Mouse (Mus musculus): ENCODE data around the gene Kxd1. TPM values are rescaled to one million over a fixed set of nuclear protein-coding genes. Genes with fewer than 3 reads are reported as not detected.
A peak's percentile ranks its signal among the peaks of the same experiment; 100 is the strongest.

The Kxd1 gene
- total RNA-seq, 2 experiments from 2014 or later, result 70.4 to 83.9 TPM

GRCm38 (mm10) chr8:70560564-70560963 lies 32.8 kb upstream of the Kxd1 start:
- intact Hi-C loops (cut with DNase I), result loop anchor here (2.0 kb wide), 1 partner anchor 24 kb away; no protein-coding TSS in a partner anchor
- no peak for TF ChIP-seq CTCF (IDR thresholded peaks at IDR 0.05)
- no peak for DNase-seq
- Histone ChIP-seq H3K27ac (peak overlapping the region; percentile 88), H3K4me3 (peak overlapping the region; percentile 17; the same call in 1 of the 2 replicates)

- no peak overlapping the region; the same call in 1 of the 2 replicates for H3K4me3 ChIP-seq
- H3K27ac ChIP-seq, result peak overlapping the region; percentile 88
- DNase-seq, result peak; percentile 75
- intact Hi-C loops (cut with DNase I), result loop anchor here (2.0 kb wide), 1 partner anchor 25 kb away; no protein-coding TSS in a partner anchor
- peak; percentile 72 for TF ChIP-seq CTCF (IDR thresholded peaks at IDR 0.05)
These were observed 32.3 kb upstream of the Kxd1 start for GRCm38 (mm10) chr8:70560096-70560495.

- TF ChIP-seq CTCF (IDR thresholded peaks at IDR 0.05), result peak; percentile 39; the same call in 1 of the 2 replicates
- no peak overlapping the region for H3K4me3 ChIP-seq
- no peak for DNase-seq
- H3K27ac ChIP-seq, result peak overlapping the region; percentile 88
- intact Hi-C loops (cut with DNase I), result no loop called here
These were observed 31.2 kb upstream of the Kxd1 start for GRCm38 (mm10) chr8:70558983-70559382.

DNA sequence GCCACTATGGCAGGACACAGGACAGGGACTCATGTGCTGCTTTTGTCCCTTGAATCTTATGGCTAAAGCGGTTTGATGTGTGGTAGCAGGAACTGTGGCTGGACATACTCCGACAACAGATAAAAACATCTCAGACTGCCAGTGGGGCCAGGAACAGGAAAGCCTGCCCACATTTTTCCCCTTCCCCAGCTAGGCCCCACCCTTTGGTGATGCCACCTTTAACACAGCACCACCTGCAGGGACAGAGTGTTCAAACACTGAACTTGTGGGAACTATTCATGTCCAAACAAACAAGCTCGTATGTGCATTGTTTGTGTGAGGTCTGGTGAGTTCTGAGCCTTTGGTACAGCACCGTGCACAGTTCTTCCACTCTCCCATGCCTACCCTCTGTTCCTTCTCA lies 30.6 kb upstream of the Kxd1 start:
- intact Hi-C loops (cut with DNase I), result no loop called here
- DNase-seq, result no peak
- Histone ChIP-seq H3K27ac (peak overlapping the region; percentile 88), H3K4me3 (no peak overlapping the region)
- peak; percentile 36 for TF ChIP-seq CTCF (IDR thresholded peaks at IDR 0.05)

DNA sequence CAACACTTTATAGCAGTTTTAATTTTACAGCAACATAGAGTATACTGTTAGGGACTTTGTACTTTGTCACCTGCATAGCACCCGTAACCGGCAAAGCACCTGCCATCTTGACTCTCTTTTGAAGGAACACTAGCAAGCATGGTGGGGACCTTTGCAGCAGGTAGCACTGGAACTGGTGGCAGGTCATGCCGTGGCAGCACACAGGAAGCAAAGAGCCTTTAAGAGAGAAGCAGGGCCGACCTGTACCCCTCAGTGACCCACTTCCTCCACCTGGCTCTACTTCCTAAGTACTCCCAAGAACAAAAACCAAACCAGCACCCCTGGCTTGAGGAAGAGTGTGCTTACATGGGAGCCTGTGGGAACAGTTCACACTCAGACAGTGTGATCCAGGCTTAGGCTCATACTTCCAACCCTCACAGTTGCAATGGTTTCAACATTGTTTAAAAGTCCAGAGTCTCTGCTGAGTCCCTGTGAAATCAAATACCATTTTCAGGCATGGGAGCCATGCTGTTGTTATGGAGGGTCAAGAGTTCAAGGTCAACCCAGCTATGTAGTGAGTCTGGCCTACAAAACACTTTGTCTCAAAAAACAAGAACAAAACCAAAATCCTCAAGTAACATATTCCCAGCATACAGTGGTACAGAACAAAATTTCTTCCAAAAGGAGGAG lies 27.5 kb upstream of the Kxd1 start:
- intact Hi-C loops (cut with DNase I), result no loop called here
- no peak for TF ChIP-seq CTCF (IDR thresholded peaks at IDR 0.05)
- H3K4me3 ChIP-seq, result no peak overlapping the region
- DNase-seq, result no peak
- peak overlapping the region; percentile 94 for H3K27ac ChIP-seq

DNA sequence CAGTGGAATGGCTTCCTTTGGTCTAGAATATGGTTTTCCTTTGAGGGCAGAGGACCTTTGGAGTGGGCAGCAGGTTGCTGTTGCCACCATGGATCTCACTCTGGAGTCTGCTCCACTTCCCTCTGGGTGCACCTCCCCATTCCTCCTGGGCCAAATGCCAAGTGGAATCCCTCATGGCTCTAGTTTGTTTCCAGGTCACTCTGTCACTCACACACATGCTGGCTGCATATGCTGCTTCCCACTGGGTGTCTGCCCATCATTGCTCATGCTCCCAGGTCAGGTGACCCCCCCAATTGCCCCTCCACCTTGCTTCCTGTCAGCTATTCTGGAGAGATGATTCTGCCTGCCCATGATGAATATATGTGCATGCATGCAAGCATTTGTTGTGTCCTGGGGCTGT lies 26.0 kb upstream of the Kxd1 start:
- no peak for TF ChIP-seq CTCF (IDR thresholded peaks at IDR 0.05)
- H3K27ac ChIP-seq, result peak overlapping the region; percentile 94
- intact Hi-C loops (cut with DNase I), result loop anchor here (5.0 kb wide), 1 partner anchor 34 kb away; no protein-coding TSS in a partner anchor
- peak; percentile 84 for DNase-seq
- H3K4me3 ChIP-seq, result no peak overlapping the region; the same call in 1 of the 2 replicates

- TF ChIP-seq CTCF (IDR thresholded peaks at IDR 0.05), result no peak
- DNase-seq, result no peak
- Histone ChIP-seq H3K4me3 (no peak overlapping the region), H3K27ac (peak overlapping the region; percentile 94)
- intact Hi-C loops (cut with DNase I), result loop anchor here (5.0 kb wide), 1 partner anchor 34 kb away; no protein-coding TSS in a partner anchor
These were observed 25.1 kb upstream of the Kxd1 start for GRCm38 (mm10) chr8:70552836-70553235.

- peak overlapping the region; percentile 45 for H3K4me3 ChIP-seq
- peak; percentile 66 for DNase-seq
- TF ChIP-seq CTCF (IDR thresholded peaks at IDR 0.05), result no peak
- intact Hi-C loops (cut with DNase I), result loop anchor here (5.0 kb wide), 1 partner anchor 36 kb away; no protein-coding TSS in a partner anchor
- peak overlapping the region; percentile 94 for H3K27ac ChIP-seq
These were observed 23.9 kb upstream of the Kxd1 start for GRCm38 (mm10) chr8:70551558-70552161.

DNA sequence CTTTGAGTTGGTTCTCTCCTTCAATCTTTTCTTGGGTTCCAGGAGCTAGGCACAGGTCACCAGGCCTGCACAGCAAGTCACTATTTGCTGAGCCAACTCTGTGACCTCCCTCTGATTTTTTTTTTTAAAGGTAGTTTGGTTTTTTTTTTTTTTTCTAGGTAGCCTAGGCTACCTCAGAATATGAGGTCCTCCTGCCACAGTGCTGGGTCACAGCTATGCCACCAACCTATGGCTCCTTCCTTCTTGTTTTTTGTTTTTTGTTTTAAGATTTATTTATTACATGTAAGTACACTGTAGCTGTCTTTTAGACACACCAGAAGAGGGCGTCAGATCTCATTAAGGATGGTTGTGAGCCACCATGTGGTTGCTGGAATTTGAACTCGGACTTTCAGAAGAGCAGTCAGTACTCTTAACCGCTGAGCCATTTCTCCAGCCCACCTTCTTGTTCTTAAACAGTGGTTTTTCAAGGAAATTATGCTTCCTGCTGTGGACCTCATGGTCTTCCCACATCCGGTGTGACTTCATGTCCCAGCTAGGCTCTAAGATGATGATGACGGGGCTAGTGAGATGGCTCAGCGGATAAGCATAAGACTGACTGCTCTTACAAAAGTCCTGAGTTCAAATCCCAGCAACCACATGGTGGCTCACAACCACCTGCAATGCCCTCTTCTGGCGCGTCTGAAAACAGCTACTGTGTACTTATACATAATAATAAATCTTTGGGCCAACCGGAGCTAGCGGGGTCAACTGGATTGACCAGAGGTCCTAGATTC lies 21.8 kb upstream of the Kxd1 start:
- intact Hi-C loops (cut with DNase I), result loop anchor here (5.0 kb wide), 1 partner anchor 38 kb away; no protein-coding TSS in a partner anchor
- Histone ChIP-seq H3K4me3 (no peak overlapping the region), H3K27ac (peak overlapping the region; percentile 94)
- DNase-seq, result no peak
- TF ChIP-seq CTCF (IDR thresholded peaks at IDR 0.05), result 0 out of 2 replicates have a peak, but pooled peaks have one; percentile 9

- no peak overlapping the region for H3K4me3 ChIP-seq
- intact Hi-C loops (cut with DNase I), result no loop called here
- H3K27ac ChIP-seq, result peak overlapping the region; percentile 94
- DNase-seq, result no peak
- no peak for TF ChIP-seq CTCF (IDR thresholded peaks at IDR 0.05)
These were observed 20.0 kb upstream of the Kxd1 start for GRCm38 (mm10) chr8:70547762-70548161.

- peak overlapping the region; percentile 99 for H3K27ac ChIP-seq
- no peak for DNase-seq
- intact Hi-C loops (cut with DNase I), result no loop called here
- H3K4me3 ChIP-seq, result no peak overlapping the region
- TF ChIP-seq CTCF (IDR thresholded peaks at IDR 0.05), result no peak
These were observed 18.7 kb upstream of the Kxd1 start for GRCm38 (mm10) chr8:70546412-70546811.

- peak overlapping the region; percentile 99 for H3K27ac ChIP-seq
These were observed 16.5 kb upstream of the Kxd1 start for GRCm38 (mm10) chr8:70544200-70544687.

More at GRCm38 (mm10) chr8:70544200-70544687, 16.5 kb upstream of the Kxd1 start:
- peak overlapping the region; percentile 23 for H3K4me3 ChIP-seq
- intact Hi-C loops (cut with DNase I), result no loop called here
- peak; percentile 59 for DNase-seq
- TF ChIP-seq CTCF (IDR thresholded peaks at IDR 0.05), result peak; percentile 61

Measured in gastrocnemius, adult 2 months (tissue).